Mouse (Mus musculus): ENCODE results near the gene Adh5. TPM values are rescaled to one million over a fixed set of nuclear protein-coding genes. Genes with fewer than 3 reads are reported as not detected.
A peak's percentile ranks its signal among the peaks of the same experiment; 100 is the strongest.

Adh5 gene
- total RNA-seq, 2 experiments from 2014 or later = 54.9 to 58.3 TPM

DNA sequence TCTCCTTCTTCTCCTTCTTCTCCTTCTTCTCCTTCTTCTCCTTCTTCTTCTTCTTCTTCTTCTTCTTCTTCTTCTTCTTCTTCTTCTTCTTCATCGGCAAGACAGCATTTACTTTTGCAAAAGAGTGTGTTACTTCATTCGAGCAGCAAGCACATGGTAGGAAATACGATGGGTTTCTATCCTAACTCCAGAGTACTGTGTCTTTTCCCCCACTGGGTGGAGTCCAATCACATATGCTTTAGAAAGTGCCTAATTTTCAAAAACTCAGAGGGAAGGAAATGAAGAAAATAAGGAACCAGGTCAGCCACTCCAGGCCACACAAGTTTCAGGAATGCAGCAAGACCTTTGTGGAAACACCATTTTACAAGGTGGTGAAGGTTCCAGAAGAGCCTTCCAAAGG is 50.8 kb downstream of the Adh5 start:
- intact Hi-C loops (cut with DNase I) = loop anchor here (10.0 kb wide), 1 partner anchor 701 kb away; no protein-coding TSS in a partner anchor
- TF ChIP-seq CTCF (IDR thresholded peaks at IDR 0.05) = peak; percentile 15; the same call in 1 of the 2 replicates
- Histone ChIP-seq H3K27ac (no peak overlapping the region), H3K4me3 (no peak overlapping the region)
- DNase-seq (ENCODE audit: extremely low spot score in 1 of 2, low spot score in 2 of 2) = no peak

DNA sequence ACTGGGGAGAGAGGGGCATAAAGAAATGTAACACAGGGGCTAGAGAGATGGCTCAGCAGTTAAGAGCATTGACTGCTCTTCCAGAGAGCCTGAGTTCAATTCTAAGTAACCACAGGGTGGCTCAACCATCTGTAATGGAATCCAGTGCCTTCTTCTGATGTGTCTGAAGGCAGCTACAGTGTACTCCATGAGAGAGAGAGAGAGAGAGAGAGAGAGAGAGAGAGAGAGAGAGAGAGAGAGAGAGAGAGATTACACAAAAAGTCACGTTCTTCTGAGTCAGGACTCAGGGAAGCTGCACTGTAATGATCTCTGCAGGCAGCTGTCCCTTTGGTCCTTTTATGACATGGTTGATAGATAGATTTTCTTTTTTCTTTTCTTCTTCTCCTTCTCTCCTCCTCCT is 51.7 kb downstream of the Adh5 start:
- no peak for DNase-seq (ENCODE audit: extremely low spot score in 1 of 2, low spot score in 2 of 2)
- Histone ChIP-seq H3K4me3 (no peak overlapping the region), H3K27ac (no peak overlapping the region)
- TF ChIP-seq CTCF (IDR thresholded peaks at IDR 0.05) = no peak
- intact Hi-C loops (cut with DNase I) = loop anchor here (10.0 kb wide), 1 partner anchor 700 kb away; no protein-coding TSS in a partner anchor

DNA sequence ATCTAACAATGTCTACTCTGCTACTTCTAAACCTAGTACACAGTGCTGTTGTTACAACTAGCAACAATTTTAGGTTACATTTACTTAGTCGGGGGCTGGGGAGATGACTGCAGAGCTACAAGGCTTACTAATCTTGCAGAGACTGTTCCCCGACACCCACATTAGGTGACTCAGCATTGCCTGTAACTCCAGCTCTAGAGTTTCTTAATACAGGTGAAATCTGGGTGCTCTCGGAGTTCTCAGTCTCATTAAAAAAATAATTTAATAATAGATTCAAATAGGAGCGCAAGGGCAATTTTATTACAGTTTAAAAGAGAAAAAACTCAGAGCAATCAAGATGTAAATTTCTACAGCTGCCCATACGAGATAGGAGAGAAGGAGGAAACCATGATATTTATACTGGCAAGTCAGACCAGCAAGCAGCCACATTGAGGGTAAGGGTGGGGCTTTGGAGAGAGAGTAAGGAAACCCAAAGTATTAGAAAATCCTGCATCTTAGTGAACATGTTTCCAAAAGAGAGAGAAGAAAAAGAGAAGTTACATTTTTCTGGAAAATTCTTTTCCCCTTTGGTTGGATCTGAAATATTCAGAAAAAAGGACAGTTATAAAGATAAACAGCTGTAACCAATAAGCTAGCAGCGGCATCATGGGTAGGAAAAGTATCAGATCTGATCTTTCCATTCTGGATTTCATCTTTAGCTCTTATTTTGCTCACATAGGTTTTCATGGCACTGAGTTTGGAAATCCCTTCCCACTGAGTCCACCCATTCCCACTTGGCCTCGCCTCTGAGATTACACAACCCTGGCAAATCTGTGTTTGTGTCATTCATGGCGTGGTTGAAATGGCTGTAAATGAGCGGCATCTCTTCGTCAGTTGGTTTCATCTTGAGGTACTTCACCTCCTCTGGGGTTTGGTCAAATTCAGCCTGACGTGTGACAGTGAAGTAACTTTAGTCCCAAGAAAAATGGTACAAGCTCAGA is 52.6 kb downstream of the Adh5 start:
- TF ChIP-seq CTCF (IDR thresholded peaks at IDR 0.05) = no peak
- Histone ChIP-seq H3K27ac (no peak overlapping the region), H3K4me3 (no peak overlapping the region)
- intact Hi-C loops (cut with DNase I) = loop anchor here (10.0 kb wide), 1 partner anchor 699 kb away; no protein-coding TSS in a partner anchor
- DNase-seq (ENCODE audit: extremely low spot score in 1 of 2, low spot score in 2 of 2) = no peak

DNA sequence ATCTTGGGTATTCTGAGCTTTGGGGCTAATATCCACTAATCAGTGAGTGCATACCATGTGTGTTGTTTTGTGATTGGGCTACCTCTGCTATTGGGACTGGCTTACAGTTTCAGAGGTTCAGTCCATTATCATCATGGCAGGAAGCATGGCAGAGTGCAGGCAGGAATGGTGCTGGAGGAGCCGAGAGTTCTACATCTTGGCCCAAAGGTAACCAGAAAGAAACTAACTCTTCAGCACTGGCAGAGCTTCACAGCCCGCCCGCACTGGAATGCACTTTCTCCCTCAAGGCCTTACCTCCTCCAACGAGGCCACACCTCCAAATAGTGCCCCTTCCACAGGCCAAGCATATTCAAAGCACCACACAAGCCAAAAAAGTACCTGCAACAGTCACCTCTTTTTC is 55.8 kb downstream of the Adh5 start:
- TF ChIP-seq CTCF (IDR thresholded peaks at IDR 0.05) = no peak
- DNase-seq (ENCODE audit: extremely low spot score in 1 of 2, low spot score in 2 of 2) = no peak
- Histone ChIP-seq H3K27ac (no peak overlapping the region), H3K4me3 (no peak overlapping the region)
- intact Hi-C loops (cut with DNase I) = loop anchor here (10.0 kb wide), 1 partner anchor 696 kb away; no protein-coding TSS in a partner anchor

DNA sequence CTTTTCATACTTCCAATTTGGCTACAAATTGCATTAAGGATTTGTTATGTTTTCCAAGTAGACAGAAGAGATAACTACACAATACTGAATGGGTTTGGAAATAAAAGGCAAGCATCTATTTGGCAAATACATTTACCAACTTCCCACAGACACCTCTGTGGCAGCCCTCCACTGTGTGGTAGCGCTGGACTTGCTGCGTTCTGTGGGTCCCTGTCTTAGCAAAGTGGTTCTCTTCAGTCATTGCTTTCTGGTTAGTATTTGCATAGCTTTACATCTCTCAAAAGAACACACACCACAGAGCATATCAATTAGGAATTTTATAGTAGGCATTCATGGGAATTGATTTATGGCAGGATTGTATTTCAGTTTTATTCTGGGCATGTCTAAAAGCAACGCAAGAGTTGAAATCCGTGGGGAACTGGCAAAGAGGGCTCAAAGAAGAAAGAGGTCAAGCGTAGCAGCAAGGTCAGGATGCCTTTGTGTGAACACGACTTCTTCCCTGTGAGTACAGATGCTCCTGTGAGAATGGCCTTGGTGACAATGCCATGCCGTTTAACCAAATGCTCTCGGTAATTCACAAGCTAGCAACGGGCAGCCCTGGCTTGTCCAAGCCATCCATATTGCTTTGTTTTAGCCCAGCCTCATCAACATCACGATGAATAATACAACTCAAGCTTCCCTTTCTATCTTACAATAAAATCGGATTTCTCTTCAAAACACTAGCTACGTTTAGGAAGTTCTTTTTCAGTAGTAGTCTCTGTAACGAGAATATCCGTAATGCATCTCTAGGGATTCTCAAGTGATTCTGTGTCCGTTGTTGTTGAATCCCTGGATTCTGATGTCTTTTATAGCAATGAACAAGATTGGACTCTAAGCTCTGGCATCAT is 57.2 kb downstream of the Adh5 start:
- no peak for TF ChIP-seq CTCF (IDR thresholded peaks at IDR 0.05)
- Histone ChIP-seq H3K27ac (no peak overlapping the region), H3K4me3 (no peak overlapping the region)
- no peak for DNase-seq (ENCODE audit: extremely low spot score in 1 of 2, low spot score in 2 of 2)
- intact Hi-C loops (cut with DNase I) = loop anchor here (10.0 kb wide), 1 partner anchor 695 kb away; no protein-coding TSS in a partner anchor

DNA sequence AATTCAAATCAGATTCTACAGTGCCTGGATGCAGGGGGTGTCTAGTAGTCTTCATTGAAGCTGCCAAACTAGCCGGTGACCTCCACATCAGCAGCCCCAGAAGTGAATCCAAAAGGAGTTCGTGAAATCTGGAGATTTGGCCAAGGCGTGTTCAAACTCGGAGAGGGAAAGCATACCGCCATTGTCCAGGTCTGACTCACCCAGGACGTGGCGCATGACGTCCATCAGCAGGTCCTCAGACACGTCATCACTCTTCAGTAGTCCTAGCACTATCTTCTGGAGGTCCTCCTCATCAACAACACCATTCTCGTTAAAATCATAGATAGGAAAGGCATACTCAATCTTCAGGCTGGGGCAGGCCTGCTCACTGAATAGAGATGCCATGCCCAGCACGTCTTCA is 60.9 kb downstream of the Adh5 start:
- Histone ChIP-seq H3K27ac (no peak overlapping the region), H3K4me3 (no peak overlapping the region)
- TF ChIP-seq CTCF (IDR thresholded peaks at IDR 0.05) = no peak
- intact Hi-C loops (cut with DNase I) = no loop called here
- no peak for DNase-seq (ENCODE audit: extremely low spot score in 1 of 2, low spot score in 2 of 2)

Other genes starting within 250 kb of the Adh5 start
- not detected for gene 4930579F01Rik, start 249.3 kb upstream of the Adh5 start, total RNA-seq (2021)
- under 1 TPM in 1 of 2 experiments, not detected in 1; 0.28 TPM for gene Adh7, start 225.3 kb upstream of the Adh5 start, total RNA-seq (2021)
- under 1 TPM; 0.42 to 0.63 TPM for gene Adh1, start 182.1 kb upstream of the Adh5 start, total RNA-seq (2021)
- gene Adh6a, start 129.8 kb upstream of the Adh5 start, total RNA-seq (2021) = not detected
- gene Adh6b, start 101.3 kb upstream of the Adh5 start, total RNA-seq (2021) = not detected
- not detected for gene Adh4, start 27.6 kb upstream of the Adh5 start, total RNA-seq (2021)
- gene Metap1, start 46.4 kb downstream of the Adh5 start, total RNA-seq (2021) = 10 to 100 TPM; 40.7 to 44.3 TPM
- 100 to 1,000 TPM; 181 to 197 TPM for gene Eif4e, start 83.1 kb downstream of the Adh5 start, total RNA-seq (2021)

Data from left cerebral cortex, adult 2 months (tissue).